Mouse (Mus musculus) forelimb bud, embryonic 11.5 days (tissue): ENCODE results near the gene Slc48a1.

Source experiments
- DNase-seq: peaks from one replicate; pipeline ENCODE4 v3.0.0-alpha.2; 2012; ENCODE audit warnings: low read depth, low spot score

Gene Slc48a1

DNA sequence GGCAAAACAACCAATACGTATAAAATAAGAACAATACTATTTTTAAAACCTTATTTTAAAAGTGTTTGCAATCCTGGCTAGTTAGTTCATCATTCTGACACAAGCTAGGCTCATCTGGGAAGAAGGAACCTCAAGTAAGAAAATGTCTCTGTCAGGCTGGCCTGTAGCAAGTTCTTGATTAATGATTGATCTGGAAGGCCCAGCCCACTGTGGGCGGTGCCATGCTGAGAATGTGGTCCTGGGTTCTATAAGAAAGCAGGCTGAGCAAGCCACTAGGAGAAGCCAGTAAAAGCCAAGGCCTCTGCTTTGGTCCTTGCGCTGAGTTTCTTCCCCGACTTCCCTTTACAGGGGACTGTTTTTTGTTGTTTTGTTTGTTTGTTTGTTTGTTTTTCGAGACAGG is 25.8 kb upstream of the Slc48a1 start:
- DNase-seq, result no peak

DNA sequence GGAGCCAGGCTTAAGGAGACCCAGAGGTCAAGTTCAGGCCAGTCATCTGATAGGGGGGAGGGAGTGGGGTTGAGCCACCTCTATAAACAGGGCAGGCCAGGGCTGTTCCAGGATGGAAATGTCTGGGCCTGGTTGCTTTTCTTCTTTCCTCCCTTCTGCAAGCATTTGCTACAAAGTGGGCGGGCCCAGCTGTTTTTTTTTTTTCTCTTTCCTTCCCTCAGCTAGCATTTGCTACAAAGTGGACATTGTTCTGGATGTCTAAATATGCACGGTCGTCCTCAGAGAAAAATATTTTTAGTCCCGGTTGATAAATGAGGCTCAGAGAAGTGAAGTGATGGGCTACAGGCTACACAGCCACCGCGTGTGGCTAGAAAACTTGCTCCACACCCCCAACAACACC is 23.8 kb upstream of the Slc48a1 start:
- no peak for DNase-seq

DNA sequence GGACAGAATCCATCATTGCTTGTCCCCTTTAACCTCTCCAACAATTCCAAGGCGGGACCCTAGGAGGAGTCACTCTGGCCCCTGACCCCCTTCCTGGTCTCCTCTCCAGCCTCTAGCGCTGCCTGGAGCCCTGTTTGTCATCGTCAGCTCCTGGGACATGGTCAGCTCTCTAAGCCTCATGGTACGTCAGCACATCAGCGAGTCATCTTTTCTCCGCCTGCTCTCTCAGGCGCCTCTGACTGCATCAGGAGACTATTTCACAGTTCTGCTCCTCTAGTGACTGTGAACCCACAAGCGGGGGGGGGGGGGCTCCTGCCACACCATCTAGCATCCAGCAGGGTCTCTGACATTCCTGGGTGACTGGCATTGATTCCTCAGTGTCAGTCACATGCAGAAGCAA is 23.0 kb upstream of the Slc48a1 start:
- no peak for DNase-seq

DNA sequence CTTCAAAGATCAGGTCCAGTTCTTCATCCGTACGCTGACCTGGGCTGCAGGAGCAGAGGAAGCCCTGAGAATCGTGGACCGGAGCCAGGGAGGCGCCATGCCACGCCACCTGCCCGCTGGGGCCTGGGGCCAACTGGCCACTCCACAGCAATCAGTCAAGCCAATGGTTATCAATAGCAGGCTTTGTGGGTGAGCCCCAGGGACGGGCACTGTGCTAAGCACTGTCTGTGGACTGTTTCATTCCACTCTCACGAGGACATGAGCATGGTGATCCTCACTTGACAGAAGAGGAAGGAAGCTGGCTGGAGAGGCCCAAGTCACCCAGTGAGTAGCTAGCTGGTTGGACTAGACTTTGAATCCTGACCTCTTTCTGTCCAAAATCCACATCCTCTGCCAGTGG is 18.3 kb upstream of the Slc48a1 start:
- DNase-seq, result no peak

DNA sequence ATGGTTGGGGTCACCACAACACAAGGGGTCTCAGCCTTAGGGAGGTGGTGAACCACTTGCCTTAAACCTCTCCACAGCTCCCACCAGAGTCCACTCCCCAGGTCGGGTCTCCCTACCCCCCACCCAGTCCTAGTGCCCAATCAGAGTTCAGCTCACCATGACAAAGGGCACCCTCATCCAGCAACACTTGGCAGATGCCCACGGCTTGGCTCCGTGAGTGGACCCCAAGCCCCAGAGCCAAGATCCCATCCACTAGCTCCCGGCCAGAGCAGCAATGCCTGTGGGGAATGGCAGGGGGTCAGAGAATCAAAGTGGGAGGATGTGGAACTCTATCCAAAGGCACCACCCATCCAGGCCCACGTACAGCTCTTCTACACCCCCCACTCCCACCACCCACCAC is 17.4 kb upstream of the Slc48a1 start:
- DNase-seq, result no peak

DNA sequence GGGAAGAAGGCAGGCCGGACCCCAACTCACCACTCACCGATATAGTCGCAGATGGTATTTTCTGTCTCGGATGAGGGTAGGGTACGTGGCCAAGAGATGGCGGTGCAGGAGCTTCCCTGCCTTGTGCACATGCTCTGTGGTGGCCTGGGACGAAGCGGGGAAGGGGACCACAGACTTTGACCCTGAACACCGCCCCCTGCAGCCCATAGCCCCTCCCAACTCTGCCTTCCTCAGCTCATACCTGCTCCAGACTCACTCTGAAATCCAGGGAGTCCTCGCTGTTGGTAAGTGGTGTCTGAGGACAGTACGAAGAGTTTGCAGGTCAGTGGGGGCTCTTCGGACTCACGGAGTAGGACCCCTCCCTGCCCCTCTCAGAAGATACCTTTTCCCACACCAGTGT is 16.9 kb upstream of the Slc48a1 start:
- DNase-seq, result no peak

DNA sequence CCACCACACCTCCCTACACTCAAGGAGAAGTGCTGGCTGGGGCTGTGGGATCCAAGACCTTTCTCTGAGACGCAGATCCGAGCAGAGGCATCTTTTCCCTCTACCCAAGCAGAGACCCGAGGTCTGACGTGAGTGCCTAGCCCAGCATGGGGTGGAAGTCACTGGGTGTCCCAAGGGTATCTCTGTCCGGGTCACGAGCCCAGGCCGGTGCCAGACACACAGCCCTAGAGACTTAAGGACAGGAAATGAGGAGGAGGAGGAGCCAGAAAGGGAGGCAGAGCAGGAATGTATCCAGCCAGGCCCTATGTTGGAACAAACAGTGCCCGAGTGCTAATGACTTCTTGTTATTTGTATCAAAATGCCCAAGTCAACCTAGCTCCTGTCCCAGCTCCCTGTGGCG is 15.6 kb upstream of the Slc48a1 start:
- DNase-seq, result no peak

DNA sequence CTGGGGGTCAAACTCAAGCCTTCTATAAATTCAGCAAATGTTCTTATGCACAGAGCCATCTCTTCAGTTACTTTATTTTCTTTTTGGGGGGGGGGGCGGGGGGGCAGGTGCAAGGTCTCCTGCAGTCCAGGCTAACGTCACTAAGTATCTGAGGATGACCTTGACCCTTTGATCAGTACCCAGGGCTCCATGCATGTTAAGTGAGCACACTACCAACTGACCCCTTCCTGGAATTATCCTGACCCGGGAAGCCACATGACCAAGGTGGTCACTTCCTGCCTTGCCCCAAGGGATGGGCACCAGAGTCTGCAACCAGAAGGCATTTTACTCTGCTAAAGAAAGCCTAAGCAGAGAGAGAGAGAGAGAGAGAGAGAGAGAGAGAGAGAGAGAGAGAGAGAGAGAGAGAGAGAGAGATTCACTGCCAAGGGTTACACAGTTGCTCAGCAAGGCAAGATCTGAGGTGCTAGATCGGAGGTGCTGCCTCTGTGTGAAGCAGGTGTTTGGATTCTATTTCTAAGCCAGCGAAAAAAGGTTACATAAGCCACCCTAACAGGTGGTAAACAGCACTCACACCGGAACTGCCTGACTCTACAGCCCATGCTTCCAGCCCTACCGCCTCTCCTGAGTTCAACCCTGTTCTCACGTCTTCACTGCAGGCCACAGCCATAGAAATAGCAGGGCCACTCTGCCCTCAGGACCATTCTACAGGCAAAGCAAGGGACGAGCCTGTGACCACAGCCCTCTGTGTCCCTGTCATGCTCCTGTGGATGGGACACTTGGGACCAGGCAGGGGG is 14.9 kb upstream of the Slc48a1 start:
- no peak for DNase-seq

DNA sequence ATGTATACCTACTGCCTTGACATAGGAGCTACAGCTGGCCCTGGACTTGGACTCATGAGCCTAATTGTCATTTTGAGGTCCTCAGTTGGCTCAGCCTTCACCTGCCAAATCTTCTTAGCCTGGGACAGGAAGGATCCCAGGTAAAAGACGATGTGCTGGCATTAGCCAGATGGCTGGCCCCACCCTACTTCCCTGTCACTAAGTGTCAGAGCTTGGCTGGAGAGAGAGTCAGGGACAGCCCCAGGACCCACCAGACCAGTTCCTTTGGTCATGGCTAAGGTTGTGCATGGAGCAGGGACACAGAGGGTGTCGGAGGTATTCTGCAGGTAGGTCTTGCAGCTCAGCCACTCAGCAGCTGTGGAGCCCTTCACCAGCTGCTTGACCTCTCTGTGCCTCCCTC is 13.8 kb upstream of the Slc48a1 start:
- DNase-seq, result no peak

DNA sequence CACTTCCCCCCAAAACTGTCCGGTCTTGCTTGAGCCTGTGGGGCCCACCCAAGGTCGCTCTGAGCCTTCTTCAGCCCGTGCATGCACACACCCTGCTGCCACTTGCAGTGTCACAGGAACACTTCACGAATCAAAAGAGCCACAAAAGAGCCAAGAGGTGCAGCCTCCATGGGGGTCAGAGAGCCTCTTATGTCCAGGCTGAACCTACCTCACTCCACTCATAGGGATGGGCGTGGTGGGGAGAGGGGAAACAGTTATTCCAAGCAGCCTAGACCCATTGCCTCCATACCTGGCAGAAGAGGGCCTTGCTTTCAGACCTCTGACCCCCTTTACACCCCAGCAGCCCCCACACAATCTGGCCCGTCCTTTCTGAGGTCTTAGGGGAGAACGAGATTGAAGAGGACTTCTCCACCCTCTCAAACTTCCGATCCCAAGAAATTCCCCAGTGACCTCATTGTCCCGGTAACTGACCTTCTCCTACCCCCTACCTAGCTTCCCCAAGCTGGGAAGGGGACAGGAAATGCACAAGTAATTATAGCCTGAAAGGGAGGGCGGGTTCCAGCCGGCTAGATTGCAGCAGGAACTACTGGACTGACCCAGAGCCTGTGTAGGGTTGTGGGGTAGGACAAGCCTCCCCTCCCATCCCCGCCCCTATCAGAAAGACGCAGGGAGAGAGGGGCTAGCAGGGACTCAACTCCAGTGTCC is 13.1 kb upstream of the Slc48a1 start:
- no peak for DNase-seq

DNA sequence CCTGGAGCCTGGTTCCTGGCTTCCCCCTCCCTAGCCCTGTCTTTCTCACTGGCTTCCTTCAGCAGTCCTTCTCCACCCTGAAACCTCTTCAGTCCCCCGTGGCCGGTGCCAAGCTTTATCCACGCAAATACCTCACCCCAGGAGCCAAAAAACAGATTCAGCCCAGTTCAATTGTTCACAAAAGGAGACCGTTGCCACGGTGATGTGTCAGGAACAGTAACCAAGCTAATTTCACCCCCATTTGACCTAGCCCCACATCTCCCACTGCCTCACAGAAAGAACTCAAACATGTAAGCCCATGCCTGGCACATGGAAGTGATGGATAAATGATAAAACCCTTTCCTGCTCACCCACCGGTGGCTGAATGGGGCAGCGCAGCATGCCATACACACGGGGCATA is 12.1 kb upstream of the Slc48a1 start:
- no peak for DNase-seq

DNA sequence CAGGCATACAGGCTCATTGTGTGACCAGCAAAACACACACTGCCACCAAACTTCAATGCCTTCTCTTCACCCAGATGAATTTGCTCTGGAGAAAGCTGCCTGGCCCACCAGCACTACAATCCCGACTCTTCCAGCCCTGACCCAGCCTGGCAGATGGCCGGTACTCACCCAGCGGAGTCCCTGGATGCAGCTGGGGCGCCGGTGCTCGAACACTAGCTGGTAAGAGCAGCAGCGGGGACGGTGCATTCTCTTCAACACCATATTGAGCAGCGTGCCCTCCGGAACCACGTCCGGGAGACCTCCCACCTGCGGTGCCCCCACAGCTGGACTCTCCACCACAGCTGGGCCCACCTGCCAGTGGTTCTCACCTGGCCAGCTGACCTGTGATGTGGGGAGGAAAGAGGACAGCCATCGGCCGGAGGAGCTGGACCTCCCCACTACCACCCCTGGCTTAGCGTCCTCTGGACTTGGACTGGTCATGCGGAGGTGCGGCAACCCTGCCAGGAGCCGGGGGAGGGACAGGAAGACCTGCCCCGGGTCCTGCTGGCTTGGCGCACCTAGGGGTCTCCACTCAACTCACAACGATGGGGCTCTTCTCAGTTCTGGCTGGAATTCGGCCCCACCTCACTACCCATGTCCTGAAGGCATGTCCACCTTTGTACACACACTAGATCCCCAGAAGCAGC is 11.6 kb upstream of the Slc48a1 start:
- DNase-seq, result no peak

DNA sequence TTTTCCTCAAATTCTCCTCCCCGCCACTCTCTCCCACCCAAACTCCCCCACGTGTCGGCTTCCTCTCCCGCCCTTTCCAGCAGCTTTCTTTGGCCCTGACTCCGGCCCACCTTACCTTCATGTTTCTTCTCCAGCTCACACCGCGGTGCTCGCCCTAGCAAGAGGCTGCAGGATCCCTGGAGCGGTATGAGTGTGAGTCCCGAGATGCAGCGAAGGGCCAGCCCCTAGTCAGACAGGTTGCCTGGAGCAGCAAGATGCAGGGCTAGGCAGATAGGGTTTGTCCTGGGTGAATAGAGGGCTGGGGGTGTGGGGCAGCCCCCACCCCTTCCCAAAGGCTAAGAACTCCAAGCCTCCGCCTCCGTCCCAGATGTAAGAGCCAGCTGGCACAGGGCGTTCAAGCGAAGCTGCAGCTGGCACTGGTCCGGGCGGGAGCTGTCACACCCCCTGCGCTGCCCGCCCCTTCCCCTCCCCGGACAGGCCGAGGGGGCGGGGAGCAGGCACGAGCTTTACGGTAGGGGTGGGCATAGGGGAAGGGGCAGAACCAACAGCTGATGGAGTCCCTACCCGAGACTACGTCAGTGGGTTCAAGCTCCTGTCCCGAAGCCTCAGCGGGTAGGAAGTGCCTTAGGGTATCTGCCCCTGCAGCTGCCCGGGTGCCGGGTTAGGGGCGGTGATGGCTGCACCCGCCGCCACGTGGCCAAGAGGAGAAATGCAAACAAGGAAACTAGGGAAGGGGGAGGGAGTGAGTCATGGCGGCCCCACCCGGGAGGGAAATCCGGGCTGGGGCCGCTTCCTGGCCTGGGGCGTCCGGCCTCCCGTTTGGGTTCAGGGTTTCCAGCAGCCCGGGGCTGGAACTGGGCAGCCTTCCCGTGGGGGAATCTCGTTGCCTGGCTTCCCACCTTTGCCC is 10.8 kb upstream of the Slc48a1 start, which contains the start of gene Rapgef3:
Rapgef3 (minus strand) TSS at position 693 of the 907 bp plus-strand sequence.
- DNase-seq, result peak; percentile 70

DNA sequence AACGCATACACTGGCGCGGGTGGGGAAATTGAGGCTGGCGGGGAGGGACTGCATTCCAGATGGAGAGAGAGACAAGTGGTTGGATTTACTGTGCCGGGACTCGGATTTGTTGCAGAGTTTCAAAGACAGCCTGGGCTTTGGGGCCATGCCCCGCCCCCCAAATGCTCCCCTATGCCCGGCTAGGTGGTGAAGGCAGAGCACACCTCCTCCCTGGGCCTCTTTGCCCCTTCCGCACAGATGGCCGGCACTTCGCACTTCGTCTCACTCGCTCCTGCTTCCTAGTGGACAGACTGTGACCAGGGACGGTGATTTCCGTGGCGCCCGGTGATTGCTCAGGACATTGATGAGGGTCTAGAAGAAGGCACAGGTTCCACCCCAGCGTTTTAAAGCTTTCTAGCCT is 10.1 kb upstream of the Slc48a1 start:
- no peak for DNase-seq

DNA sequence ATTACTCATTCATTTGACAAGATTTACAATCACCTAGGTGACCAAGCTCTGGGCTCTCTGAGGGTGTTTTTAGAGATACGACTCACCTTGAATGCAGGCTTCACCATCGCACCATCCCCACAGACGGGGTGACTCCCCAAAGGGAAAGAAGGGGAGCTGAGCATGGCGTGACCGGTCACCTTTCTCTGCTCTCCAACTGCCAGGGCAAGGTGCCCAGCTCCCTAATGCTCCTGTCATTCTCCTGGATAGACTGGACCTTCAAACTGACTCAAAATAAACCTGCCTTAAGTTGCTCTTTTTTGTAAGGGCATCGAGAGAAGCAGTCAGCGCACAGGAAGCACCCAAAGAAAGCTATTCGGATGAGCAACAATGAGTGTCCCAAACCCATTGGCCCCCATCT is 8.0 kb upstream of the Slc48a1 start:
- no peak for DNase-seq

DNA sequence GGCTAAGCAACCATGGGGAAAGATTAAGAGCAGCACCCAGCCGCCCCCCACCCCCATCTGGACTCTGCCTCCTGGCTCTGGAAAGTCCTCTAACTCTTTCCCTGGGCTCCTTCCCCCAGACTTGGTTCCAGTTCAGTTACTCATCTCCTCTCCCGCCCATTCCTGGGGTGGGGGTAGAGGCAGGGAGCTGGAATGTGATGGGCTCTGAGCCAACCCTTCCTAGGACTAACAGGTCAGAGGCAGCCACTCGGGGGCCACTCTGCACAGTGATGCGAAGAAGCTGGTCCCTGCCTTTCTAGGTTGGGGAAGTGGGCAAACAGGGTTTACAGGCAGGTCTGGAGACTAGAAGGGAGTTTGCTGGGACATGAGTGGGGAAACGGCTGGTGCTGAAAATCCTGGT is 5.2 kb upstream of the Slc48a1 start:
- no peak for DNase-seq

DNA sequence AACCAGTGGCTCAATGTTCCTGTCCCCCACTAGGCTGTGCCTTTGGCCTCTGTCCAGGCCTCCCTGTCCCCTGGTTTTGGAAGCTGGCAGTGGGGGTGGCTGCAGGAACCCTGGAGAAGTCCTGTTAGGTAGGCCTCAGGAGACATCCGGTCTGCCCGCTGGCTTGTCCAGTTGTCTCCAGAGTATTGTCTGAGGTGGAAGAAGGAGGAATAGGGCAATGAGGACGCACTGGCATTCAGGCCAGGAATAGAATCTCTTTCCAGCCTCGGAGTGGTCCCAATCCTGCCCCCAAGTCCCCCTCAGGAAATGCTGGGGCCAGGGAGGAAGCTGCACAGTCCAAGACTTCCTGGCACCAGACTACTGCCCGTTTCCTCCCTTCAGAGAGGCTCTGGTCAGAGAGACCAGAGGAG is 4.4 kb upstream of the Slc48a1 start:
- DNase-seq, result no peak

DNA sequence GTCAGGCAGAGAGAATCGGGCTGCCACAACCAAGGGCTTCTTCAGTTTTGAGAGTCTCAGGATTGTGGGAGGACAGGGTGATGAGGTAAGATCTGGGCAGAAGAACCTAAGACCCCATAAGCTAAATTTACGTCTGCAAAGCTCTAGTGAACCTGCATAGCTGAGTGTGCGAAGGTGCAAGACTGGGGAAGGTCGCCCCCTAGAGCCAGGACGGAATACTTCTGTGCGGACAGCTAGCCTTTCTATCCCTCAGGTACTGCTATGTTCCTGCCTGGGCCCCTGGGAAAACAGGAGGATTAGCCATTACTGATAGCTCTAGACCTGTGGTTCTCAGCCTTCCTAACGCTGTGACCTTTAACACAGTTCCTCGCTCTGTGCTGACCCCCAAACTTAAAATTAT is 1.8 kb upstream of the Slc48a1 start:
- peak; percentile 64 for DNase-seq

DNA sequence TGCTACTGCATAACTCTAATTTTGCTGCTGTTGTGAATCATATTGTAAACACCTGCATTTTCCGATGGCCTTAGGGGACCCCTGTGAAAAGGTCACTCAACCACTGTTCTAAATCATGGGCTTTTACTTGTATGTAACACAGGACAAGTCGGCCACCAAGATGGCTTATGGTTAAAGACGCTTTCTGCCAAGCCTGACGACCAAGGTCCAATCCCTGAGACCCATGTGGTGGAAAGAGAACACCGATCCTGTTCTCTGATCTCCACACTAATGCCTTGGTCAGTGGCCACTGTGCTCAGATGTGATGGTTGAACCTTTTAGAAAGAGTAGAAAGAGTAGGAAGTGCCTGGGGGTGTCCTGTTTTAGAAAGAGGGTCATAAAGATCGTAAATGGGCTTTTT is 1.4 kb upstream of the Slc48a1 start:
- DNase-seq, result no peak

DNA sequence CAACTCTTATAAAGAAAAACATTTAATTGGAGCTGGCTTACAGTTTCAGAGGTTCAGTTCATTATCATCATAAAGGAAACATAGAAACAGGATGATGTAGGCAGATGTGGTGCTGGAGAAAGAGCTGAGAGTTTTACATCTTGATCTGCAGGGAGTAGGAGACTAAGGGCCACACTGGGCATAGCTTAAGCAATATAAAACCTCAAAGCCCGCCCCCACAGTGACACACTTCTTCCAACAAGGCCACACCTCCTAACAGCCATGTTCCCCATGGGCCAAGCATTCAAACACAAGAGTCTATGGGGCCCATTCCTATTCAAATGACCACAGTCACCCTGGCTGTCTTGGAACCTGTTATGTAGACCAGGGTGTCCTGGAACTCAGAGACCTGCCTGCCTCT is 1.3 kb downstream of the Slc48a1 start:
- DNase-seq, result no peak

DNA sequence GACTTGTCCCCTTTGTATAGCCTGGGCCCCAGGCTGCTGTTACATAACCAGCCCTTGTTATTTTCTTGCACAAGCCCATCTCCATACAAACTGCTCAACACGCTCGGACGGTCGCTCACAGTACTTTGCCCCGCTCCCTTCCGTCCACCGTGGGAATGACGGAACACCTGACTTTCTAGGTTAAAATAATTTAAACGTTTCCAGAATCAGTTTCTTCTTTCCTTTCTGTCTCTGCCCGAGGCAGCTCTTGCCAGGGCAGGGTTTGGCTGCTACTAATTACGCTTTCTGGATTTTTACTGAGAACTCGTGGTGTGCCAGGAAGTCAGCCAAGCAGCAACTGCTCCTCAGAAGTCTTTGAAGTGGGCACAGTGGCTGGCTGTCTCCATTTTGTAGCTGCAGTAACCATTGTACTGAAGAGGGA is 2.3 kb downstream of the Slc48a1 start:
- DNase-seq, result no peak
